Mouse (Mus musculus) right cerebral cortex, adult 18-20 months (tissue): ENCODE measurements around the gene Tbc1d10a.

ENCODE experiments used
- DNase-seq: peaks from one replicate; pipeline ENCODE4 v3.0.0; 2022; ENCODE audit warnings: mixed read lengths

Gene Tbc1d10a

DNA sequence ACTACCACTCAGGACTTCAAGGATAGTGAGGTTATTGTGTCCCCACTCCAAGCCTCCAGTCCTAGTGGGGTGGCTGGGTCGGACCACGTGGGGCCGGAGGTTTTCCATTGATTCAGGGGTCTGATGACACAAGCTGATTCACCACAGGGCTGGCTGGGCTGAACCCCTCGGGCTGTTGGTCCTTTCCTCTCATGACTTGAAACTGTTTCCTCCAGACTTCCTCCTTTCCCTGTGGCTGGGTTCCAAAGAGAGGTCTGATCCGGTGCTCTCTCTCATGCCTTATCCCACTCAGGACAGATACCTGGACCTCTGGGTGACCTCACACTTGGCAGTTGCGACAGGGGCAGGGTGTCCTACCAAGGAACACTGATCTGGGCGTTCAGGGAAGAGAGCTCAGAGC lies 53.6 kb downstream of the Tbc1d10a start:
- DNase-seq = no peak

DNA sequence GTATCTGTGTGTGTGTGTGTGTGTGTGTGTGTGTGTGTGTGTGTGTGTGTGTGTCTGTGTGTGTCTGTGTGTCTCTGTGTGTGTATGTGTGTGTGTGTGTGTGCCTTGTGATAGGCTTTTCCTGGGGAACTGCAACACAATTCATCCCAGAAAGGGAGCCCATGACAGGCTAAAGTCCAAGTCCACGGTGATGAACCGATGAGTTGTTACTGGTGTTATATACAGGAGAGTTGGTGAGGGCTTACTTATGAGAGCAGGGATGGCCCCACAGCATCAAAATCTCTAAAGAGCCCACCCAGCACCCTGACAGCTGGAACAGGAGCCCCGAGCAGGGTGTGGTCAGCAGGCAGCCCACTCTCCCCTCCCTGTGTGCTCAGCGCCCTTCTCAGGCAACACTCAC lies 54.6 kb downstream of the Tbc1d10a start:
- DNase-seq = no peak

DNA sequence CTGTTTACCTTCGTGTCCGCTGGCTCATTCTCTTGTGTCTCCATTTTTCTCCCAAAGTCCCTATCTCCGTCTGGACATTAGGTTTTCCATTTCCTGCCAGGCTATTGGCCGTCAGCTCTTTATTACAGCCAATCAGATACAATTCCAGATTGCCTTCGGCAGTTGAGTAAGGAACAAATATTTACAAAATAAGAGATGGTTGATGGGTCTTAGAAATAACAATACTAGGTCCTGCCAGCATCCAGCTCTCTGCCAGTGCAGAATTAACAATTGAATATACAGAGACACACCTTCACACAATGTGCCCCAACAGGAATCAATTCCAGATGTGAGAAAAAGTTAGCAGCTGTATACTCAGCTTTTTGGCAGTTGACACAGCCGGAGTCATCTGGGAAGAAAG lies 59.5 kb downstream of the Tbc1d10a start:
- DNase-seq = no peak

DNA sequence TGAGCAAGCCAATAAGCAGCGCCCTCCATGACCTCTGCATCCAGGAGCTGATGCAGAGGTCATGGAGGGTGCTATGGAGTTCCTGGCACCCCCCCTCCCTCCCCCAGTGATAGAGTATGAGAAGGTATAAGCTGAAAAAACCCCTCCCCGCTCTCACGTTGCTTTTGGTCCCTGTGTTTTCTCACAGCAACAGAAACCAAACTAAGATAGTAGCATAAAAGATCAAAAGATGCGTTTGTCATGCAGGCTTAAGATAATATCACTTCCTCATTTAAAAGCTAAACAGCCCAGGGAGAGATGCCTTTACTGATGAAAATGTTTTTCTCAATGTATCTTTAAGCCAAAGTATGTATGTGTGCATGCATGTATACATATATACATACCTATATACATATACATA lies 60.0 kb downstream of the Tbc1d10a start:
- no peak for DNase-seq

DNA sequence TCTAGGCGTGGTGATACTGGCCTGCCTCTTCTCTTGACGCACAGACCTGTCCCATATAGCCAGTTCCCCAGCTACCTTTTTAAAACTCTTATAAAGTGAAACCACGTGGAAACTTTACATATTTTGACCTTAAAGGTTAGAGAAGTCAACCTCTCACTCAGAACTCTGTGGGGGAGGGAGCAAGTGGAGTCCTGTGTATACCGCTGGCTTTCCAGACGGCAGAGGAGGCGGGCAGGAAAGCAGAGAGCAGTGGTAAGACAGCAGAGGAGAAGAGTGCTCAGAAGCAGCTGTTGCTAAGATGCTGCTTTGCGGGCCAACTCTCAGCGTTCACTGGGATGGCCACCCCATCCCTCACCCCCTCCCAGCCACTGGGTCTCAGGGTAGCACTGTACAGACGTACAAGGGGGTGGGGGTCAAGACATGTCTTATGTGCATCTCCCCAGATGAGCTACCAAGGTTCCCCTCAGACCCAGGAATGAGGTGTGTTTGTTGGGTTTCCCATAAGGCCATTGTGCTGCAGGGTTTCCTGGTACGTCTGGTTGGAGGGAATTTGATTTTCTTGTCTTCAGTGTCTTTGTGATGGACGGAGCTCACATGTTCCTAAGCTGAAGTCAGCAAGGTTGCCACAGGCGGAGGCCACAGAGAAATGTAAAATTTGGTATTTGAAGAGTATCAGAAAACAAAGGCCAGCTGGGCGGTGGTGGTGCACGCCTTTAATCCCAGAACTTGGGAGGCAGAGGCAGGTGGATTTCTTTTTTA lies 60.8 kb downstream of the Tbc1d10a start:
- DNase-seq = no peak

DNA sequence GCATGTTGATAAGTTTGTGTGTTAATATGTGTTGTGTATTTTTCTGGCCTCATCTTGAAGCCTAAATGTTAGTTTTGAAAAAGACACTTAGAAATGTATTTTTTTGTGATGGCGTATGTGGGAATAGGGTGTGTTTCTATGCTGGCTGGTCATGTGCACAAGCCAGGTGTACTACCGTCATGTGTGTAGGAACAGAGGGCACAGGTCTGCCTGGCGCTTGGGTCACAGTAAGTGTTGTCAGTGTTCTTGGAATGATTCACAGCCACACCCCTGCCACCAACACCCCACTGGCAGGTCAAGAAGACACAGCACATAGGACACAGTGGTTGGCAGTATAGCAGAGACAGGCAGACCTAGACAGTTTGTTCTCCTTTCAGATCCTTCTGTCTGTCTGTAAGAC lies 62.6 kb downstream of the Tbc1d10a start:
- DNase-seq = no peak

DNA sequence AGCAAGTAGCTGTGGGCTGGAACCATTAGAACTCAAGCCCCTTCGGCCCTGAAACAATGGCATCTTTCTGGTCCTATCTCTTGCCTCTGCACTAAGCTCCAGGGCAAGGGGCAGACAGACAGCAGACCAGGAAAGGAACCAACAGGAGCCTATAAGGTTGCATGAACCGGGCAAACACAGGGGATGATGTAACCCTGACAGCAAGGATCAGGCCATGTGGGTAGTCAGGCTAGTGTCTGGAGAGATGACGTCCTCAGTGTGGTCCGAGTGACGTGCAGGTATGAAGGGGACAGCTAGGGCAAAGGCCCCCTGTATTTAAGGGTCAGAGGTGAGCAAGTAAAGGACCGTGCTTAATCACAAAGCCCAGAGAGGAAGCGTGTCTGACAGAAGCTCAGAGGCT lies 63.7 kb downstream of the Tbc1d10a start:
- no peak for DNase-seq

DNA sequence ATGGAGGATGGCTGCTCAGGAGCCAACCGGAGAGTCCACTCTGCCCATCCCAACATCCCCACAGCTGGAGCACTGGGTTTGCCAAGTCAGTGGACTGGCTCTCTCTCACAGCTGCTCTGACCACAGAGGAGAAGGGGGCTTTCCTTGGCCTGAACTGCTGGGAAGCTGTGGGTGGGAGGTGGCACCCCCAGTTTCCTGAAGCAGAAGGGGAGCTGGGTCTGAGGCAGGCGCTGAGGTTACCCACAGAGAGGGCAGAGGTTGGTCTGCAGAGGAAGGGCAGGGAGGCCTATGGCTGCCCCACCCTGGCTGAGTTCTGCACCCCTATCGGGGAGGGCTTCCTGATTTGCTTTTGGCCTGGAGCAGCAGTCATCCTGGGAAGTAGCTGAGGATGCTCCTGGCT lies 64.8 kb downstream of the Tbc1d10a start:
- DNase-seq = no peak

DNA sequence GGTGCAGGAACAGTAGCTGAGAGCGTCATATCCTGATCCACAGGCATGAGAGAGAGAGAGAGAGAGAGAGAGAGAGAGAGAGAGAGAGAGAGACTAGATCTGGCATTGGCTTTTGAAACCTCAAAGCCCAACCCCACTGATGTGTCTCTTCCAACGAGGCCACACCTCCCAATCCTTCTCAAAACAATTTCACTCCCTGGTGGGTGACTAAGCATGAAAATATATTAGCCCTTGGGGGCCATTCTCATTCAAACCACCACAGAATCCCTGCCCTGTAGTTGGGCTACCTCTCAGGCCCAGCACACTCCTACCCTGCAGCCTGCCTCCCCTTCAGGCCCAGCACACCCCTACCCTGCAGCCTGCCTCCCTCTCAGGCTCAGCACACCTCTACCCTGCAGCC lies 66.3 kb downstream of the Tbc1d10a start:
- DNase-seq = no peak

DNA sequence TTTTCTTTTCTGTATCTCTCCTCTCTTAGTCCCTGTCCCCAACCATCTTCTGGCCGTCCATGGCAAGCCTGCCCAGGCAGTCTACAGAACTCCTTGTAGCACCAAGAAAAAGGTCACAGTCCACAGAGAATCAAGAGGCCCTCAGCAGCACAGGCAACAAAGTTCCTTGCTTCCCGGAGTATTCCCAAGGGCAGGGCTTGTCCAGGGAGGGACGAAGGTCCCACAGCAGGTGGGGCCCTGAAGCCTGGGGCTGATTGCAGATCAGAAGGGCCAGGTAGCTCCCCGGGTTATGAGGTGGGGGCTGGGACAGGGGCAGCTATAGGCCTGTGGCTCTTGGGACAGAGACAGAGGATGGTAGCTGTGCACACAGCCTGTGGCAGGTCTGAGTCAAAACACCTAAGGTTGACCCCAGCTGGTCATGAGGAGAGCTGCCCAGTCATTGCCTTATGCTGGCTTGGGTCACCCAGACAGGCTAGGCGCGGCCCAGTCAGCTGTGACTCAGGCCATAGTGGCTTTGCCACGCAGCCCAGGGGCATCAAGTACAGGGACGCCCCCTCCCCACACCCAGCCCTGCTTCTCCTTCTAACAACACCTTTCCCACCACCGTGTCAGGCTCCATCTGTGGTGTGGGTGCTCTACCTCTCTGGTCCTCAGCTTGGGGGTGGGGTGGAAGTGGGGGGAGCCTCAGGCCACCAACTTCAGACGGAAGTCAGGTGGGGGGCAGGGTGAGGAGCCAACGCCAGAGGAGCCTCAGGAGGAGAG lies 70.4 kb downstream of the Tbc1d10a start, which contains the start of gene Lif:
Gene Lif (plus strand): TSS at position 712 of the 762 bp plus-strand sequence.
- no peak for DNase-seq

DNA sequence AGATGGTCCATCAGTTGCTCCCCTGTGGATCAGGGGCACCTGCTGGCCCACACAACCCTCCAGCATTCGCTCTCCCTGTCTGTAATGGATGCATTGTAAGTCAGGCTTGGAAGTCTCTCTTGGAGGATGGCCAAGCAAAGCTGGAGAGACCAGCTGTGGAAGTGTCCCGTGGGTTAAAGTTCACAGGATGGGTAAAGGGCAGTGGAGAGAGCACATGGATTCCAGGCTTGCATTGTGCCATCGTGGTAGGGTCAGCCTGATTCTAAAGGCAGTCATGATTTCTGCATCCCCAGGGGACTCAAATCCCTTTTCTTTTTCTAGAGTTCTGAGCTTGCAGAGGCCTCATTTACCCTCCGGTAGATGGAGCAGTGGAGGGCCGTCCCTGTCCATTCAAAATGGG lies 71.2 kb downstream of the Tbc1d10a start:
- no peak for DNase-seq

DNA sequence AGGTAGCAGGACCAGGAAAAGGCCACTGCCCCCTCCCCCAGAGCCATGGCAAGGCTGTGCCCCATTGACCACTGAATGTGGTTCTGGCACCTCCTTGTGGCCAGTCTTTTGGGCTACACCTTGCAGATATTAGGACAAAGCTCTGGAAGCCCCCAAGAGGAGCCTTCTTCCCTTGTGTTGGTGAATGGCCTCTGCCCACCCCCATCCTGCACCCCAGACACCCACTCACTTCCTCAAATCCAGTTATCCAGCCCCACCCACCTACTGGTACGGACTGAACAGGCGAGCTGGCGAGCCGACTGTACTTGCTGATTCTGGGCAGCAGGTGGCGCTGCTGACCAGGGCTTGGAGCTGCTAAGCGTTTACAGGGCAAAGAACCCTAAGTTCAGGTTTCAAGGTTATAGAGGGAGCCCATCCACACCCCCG lies 72.1 kb downstream of the Tbc1d10a start:
- DNase-seq = peak; percentile 65

DNA sequence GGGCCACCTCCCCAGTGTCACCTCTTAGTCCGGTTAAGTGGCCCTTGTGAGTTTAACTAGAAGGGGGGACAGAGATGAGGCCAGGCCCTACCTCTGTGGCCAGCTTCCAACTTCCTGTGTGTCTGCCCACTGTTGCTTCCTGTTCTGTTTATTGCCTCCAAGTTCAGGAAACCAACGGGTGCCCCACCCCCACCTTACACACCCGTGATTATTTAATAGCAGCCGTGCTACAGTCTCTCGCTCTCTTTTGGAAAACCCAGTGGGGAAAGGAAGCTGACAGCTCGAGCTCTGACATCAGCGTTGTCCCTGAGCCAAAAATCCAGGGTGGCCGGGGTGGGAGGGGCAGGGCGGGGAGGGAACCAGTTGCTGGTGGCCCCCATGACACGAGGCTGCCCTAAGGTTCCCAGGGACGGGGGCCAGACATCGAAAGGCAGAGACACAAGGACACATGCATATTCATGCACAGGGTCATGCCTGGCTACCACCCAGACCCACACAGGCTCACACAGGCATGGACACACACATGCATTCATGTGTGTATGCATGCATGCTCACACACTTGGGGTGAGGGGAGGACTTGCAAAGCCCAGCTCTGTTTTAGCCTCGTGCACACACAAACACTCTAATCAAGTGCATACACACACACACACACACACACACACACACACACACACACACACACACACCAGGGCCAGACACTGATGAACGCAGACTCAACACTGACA lies 74.0 kb downstream of the Tbc1d10a start:
- no peak for DNase-seq

DNA sequence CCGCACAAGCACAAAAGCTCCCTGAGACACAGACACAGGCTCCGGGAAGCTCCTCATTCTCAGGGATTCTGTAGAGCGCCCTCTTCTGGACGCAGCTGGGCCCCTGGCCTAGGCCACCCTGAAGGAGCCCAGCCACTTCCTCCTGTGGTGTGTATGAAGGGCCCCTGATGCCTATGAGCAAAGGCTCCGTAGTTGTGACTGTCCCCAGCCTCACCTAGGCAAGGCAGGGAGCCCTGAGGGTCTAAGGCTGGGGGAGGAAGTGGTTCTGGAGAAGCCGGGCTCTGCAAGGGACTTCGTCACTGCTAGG lies 74.6 kb downstream of the Tbc1d10a start:
- DNase-seq = no peak

DNA sequence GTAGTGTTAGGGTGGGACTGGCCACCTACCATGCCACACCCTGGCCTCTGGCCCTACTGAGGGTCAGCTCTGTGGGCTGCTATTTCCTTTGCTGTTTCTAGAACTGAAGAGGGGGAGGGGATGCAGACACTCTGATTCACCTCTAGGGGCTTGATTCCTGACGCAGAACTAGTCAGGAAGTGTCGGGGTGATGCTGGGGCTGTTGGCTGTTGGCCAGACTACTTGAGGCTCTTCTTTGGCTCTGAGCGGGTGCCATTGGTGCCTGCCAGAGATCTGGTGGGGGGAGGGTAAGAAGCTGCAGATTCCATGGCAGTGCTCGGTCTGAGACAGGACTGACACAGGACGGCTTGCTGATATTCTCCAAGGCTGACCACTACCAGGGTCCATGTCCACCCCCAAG lies 75.4 kb downstream of the Tbc1d10a start:
- no peak for DNase-seq

DNA sequence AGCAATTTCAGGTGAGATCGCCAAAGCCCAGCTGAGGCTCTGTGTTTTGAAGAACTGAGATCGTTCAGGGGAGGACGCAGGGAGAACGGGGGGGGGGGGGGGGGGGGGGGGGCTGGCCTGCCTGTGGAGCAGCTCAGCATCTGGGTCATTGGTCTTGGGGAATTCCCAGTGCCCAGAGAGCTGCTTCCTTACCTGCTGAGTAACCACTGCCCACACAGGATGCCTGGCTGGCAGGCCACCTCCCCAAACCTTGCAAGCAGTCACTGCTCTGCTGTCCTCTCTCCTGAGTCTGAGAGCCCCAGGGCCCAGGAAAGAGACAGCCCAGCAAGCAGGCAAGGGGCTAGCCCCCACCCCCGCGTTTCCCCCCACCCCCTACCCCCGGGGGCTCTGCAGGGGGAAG lies 76.3 kb downstream of the Tbc1d10a start:
- DNase-seq = no peak

DNA sequence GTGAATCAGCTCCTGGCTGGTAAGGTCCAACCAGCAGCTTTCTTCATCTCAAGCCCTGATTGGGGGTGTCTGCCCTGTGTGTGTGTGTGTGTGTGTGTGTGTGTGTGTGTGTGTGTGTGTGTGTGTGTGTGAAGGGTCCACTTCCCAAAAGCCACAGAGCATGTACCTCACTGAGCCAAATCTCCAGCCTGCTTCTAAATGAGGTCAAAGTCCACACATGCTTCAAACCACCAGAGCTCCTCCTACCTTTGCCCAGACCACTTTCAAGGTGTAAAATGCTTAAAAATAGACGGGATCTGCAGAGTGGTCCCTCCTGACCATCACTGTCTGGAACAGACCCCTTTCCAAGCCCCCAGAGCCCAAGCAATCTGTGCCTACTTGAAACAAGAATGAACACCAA lies 76.7 kb downstream of the Tbc1d10a start:
- no peak for DNase-seq

DNA sequence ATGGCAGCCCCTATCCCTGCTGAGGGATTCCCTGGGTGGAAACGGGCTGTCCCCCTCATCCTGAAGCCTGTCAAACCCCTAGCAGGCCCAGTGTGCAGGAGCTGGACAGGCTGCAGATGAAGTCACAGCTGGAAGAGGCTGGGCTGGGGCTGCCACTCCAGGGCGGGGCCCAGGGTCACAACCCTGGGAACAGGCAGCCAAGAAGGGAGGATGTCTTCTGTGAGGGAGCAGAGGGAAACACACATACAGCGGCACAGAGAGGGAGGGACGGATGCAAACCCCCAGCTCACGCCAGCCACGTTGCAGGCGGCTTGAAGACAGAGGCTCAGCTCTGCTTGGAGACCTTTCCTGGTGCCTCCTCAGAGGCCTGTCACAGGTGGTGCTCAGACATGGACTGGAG lies 77.5 kb downstream of the Tbc1d10a start:
- no peak for DNase-seq
